Mouse (Mus musculus) layer of hippocampus, postnatal 25 days (tissue): ENCODE data around the gene Slc26a9. TPM values are rescaled to one million over a fixed set of nuclear protein-coding genes. Genes with fewer than 3 reads are reported as not detected.

Experiments used
- DNase-seq, 2 experiments: peaks; one replicate each; pipeline ENCODE4 v3.0.0; 2022; ENCODE audit warnings: mixed read lengths in 2 of 2, low spot score in 1 of 2; ENCODE audit errors: extremely low spot score in 1 of 2
- total RNA-seq, 2 experiments: library from RNA; stranded (reverse); gene quantifications; 2 replicates each; pipeline ENCODE4 v1.2.3; 2021

The Slc26a9 gene
- total RNA-seq, 2 experiments from 2014 or later = 0.12 to 0.15 TPM

GRCm38 (mm10) chr1:131820887-131821328 is 77.1 kb downstream of the Slc26a9 start:
- DNase-seq = no peak

Other genes starting within 250 kb of the Slc26a9 start
- 10 to 100 TPM; 71.6 to 92.4 TPM for gene Srgap2, start 216.7 kb upstream of the Slc26a9 start, total RNA-seq
- gene Fam72a, start 216.1 kb upstream of the Slc26a9 start, total RNA-seq = 1 to 10 TPM; 1.2 to 1.8 TPM
- gene Avpr1b, start 144.8 kb upstream of the Slc26a9 start, total RNA-seq = under 1 TPM; 0.12 to 0.44 TPM
- not detected for gene Ctse, start 105.7 kb upstream of the Slc26a9 start, total RNA-seq
- 1 to 10 TPM; 4.0 to 4.4 TPM for gene Rab7b, start 55.3 kb upstream of the Slc26a9 start, total RNA-seq
- 1 to 10 TPM; 2.0 to 3.2 TPM for gene Pm20d1, start 53.4 kb downstream of the Slc26a9 start, total RNA-seq
- gene Slc41a1, start 83.5 kb downstream of the Slc26a9 start, total RNA-seq = 10 to 100 TPM; 61.5 to 66.5 TPM
- 1 to 10 TPM; 7.3 to 8.0 TPM for gene Rab29, start 123.2 kb downstream of the Slc26a9 start, total RNA-seq
- gene Nucks1, start 166.5 kb downstream of the Slc26a9 start, total RNA-seq = 100 to 1,000 TPM; 150 to 157 TPM
- gene Slc45a3, start 218.9 kb downstream of the Slc26a9 start, total RNA-seq = 1 to 10 TPM; 2.4 TPM